Mouse (Mus musculus): ENCODE results near the gene Rgs2. TPM values are rescaled to one million over a fixed set of nuclear protein-coding genes. Genes with fewer than 3 reads are reported as not detected.

Gene Rgs2
- polyA plus RNA-seq, 1 experiment from 2014 or later = 86.1 TPM

GRCm38 (mm10) chr1:144007341-144007740, 3.4 kb upstream of the Rgs2 start:
- no peak overlapping the region for H3K27ac ChIP-seq (replicated peaks; ENCODE audit: low read depth, low read length)
- ATAC-seq (replicated peaks; ENCODE audit: insufficient number of reproducible peaks, low FRiP score, low TSS enrichment, low read depth) = no peak
- WGBS = 61% methylated on average over 6 of the region's 6 CpGs

GRCm38 (mm10) chr1:144006542-144006941, 2.6 kb upstream of the Rgs2 start:
- no peak overlapping the region for H3K4me3 ChIP-seq (ENCODE audit: low read depth, low read length)
- H3K4me1 ChIP-seq (ENCODE audit: control insufficient read depth, insufficient read depth, low read length) = no peaks in the 10 kb centered on the region; the same call in 1 of the 2 replicates
- no peaks in the 10 kb centered on the region for H3K36me3 ChIP-seq (replicated peaks; ENCODE audit: control insufficient read depth, insufficient read depth, low read depth, low read length)
- 3% methylated on average over 8 of the region's 8 CpGs for WGBS
- H3K9me3 ChIP-seq (replicated peaks; ENCODE audit: control insufficient read depth, low read length) = no peaks in the 10 kb centered on the region
- no peak overlapping the region for H3K4me2 ChIP-seq (ENCODE audit: low read depth, low read length)
- peak; percentile 76 for DNase-seq (ENCODE audit: low spot score)
- H3K27ac ChIP-seq (replicated peaks; ENCODE audit: low read depth, low read length) = no peak overlapping the region
- H3K27me3 ChIP-seq (ENCODE audit: control insufficient read depth, insufficient read depth, low read length) = no peaks in the 10 kb centered on the region
- ATAC-seq (replicated peaks; ENCODE audit: insufficient number of reproducible peaks, low FRiP score, low TSS enrichment, low read depth) = 0 out of 2 replicates have a peak, but pooled peaks have one; percentile 11
- H3K9ac ChIP-seq (replicated peaks; ENCODE audit: low read length) = peak overlapping the region; percentile 30; the same call in 1 of the 2 replicates

More at GRCm38 (mm10) chr1:144007341-144007740, 3.4 kb upstream of the Rgs2 start:
- no peaks in the 10 kb centered on the region for H3K36me3 ChIP-seq (replicated peaks; ENCODE audit: control insufficient read depth, insufficient read depth, low read depth, low read length)
- no peak for DNase-seq (ENCODE audit: low spot score)
- H3K4me3 ChIP-seq (ENCODE audit: low read depth, low read length) = no peak overlapping the region
- no peak overlapping the region for H3K9ac ChIP-seq (replicated peaks; ENCODE audit: low read length)
- H3K9me3 ChIP-seq (replicated peaks; ENCODE audit: control insufficient read depth, low read length) = no peaks in the 10 kb centered on the region
- H3K27me3 ChIP-seq (ENCODE audit: control insufficient read depth, insufficient read depth, low read length) = no peaks in the 10 kb centered on the region
- no peak overlapping the region for H3K4me2 ChIP-seq (ENCODE audit: low read depth, low read length)
- H3K4me1 ChIP-seq (ENCODE audit: control insufficient read depth, insufficient read depth, low read length) = no peaks in the 10 kb centered on the region; the same call in 1 of the 2 replicates

GRCm38 (mm10) chr1:144005648-144006047, 1.7 kb upstream of the Rgs2 start:
- H3K4me2 ChIP-seq (ENCODE audit: low read depth, low read length) = no peak overlapping the region
- no peak overlapping the region for H3K27ac ChIP-seq (replicated peaks; ENCODE audit: low read depth, low read length)
- H3K27me3 ChIP-seq (ENCODE audit: control insufficient read depth, insufficient read depth, low read length) = no peaks in the 10 kb centered on the region
- no peaks in the 10 kb centered on the region for H3K36me3 ChIP-seq (replicated peaks; ENCODE audit: control insufficient read depth, insufficient read depth, low read depth, low read length)
- H3K9ac ChIP-seq (replicated peaks; ENCODE audit: low read length) = no peak overlapping the region
- H3K4me3 ChIP-seq (ENCODE audit: low read depth, low read length) = no peak overlapping the region
- no peaks in the 10 kb centered on the region; the same call in 1 of the 2 replicates for H3K4me1 ChIP-seq (ENCODE audit: control insufficient read depth, insufficient read depth, low read length)
- no peak for ATAC-seq (replicated peaks; ENCODE audit: insufficient number of reproducible peaks, low FRiP score, low TSS enrichment, low read depth)
- no peaks in the 10 kb centered on the region for H3K9me3 ChIP-seq (replicated peaks; ENCODE audit: control insufficient read depth, low read length)
- no peak for DNase-seq (ENCODE audit: low spot score)

GRCm38 (mm10) chr1:144004741-144005140, 780 bp upstream of the Rgs2 start:
- H3K4me2 ChIP-seq (ENCODE audit: low read depth, low read length) = peak overlapping the region; percentile 76
- H3K27ac ChIP-seq (replicated peaks; ENCODE audit: low read depth, low read length) = peak overlapping the region; percentile 58; the same call in 1 of the 2 replicates
- no peaks in the 10 kb centered on the region; the same call in 1 of the 2 replicates for H3K4me1 ChIP-seq (ENCODE audit: control insufficient read depth, insufficient read depth, low read length)
- no peaks in the 10 kb centered on the region for H3K27me3 ChIP-seq (ENCODE audit: control insufficient read depth, insufficient read depth, low read length)
- H3K36me3 ChIP-seq (replicated peaks; ENCODE audit: control insufficient read depth, insufficient read depth, low read depth, low read length) = no peaks in the 10 kb centered on the region
- H3K4me3 ChIP-seq (ENCODE audit: low read depth, low read length) = peak overlapping the region; percentile 62
- H3K9me3 ChIP-seq (replicated peaks; ENCODE audit: control insufficient read depth, low read length) = no peaks in the 10 kb centered on the region
- no peak for ATAC-seq (replicated peaks; ENCODE audit: insufficient number of reproducible peaks, low FRiP score, low TSS enrichment, low read depth)
- peak; percentile 39 for DNase-seq (ENCODE audit: low spot score)
- 2% methylated on average over 9 of the region's 9 CpGs for WGBS
- peak overlapping the region; percentile 44 for H3K9ac ChIP-seq (replicated peaks; ENCODE audit: low read length)

- H3K9me3 ChIP-seq (replicated peaks; ENCODE audit: control insufficient read depth, low read length) = no peaks in the 10 kb centered on the region
- H3K4me1 ChIP-seq (ENCODE audit: control insufficient read depth, insufficient read depth, low read length) = no peaks in the 10 kb centered on the region; the same call in 1 of the 2 replicates
- no peak for ATAC-seq (replicated peaks; ENCODE audit: insufficient number of reproducible peaks, low FRiP score, low TSS enrichment, low read depth)
- no peak overlapping the region for H3K27ac ChIP-seq (replicated peaks; ENCODE audit: low read depth, low read length)
- H3K4me2 ChIP-seq (ENCODE audit: low read depth, low read length) = peak overlapping the region; percentile 76
- no peak for DNase-seq (ENCODE audit: low spot score)
- WGBS = 7% methylated on average over 10 of the region's 10 CpGs
- peak overlapping the region; percentile 68 for H3K9ac ChIP-seq (replicated peaks; ENCODE audit: low read length)
- H3K36me3 ChIP-seq (replicated peaks; ENCODE audit: control insufficient read depth, insufficient read depth, low read depth, low read length) = no peaks in the 10 kb centered on the region
- H3K4me3 ChIP-seq (ENCODE audit: low read depth, low read length) = peak overlapping the region; percentile 62
- H3K27me3 ChIP-seq (ENCODE audit: control insufficient read depth, insufficient read depth, low read length) = no peaks in the 10 kb centered on the region
Measured at GRCm38 (mm10) chr1:144003416-144003815, 545 bp downstream of the Rgs2 start.

GRCm38 (mm10) chr1:144002715-144003066, 1.3 kb downstream of the Rgs2 start:
- peak overlapping the region; percentile 62; the same call in 1 of the 2 replicates for H3K4me3 ChIP-seq (ENCODE audit: low read depth, low read length)
- DNase-seq (ENCODE audit: low spot score) (no peak), ATAC-seq (replicated peaks; ENCODE audit: insufficient number of reproducible peaks, low FRiP score, low TSS enrichment, low read depth) (no peak)
- peak overlapping the region; percentile 76 for H3K4me2 ChIP-seq (ENCODE audit: low read depth, low read length)
- no peaks in the 10 kb centered on the region for H3K27me3 ChIP-seq (ENCODE audit: control insufficient read depth, insufficient read depth, low read length)
- no peaks in the 10 kb centered on the region; the same call in 1 of the 2 replicates for H3K4me1 ChIP-seq (ENCODE audit: control insufficient read depth, insufficient read depth, low read length)
- H3K27ac ChIP-seq (replicated peaks; ENCODE audit: low read depth, low read length) = no peak overlapping the region
- no peak overlapping the region; the same call in 1 of the 2 replicates for H3K9ac ChIP-seq (replicated peaks; ENCODE audit: low read length)
- 60% methylated on average over 4 of the region's 4 CpGs for WGBS
- no peaks in the 10 kb centered on the region for H3K9me3 ChIP-seq (replicated peaks; ENCODE audit: control insufficient read depth, low read length)
- H3K36me3 ChIP-seq (replicated peaks; ENCODE audit: control insufficient read depth, insufficient read depth, low read depth, low read length) = no peaks in the 10 kb centered on the region

- WGBS = 86% methylated on average over 6 of the region's 6 CpGs
- H3K36me3 ChIP-seq (replicated peaks; ENCODE audit: control insufficient read depth, insufficient read depth, low read depth, low read length) = no peaks in the 10 kb centered on the region
- H3K27me3 ChIP-seq (ENCODE audit: control insufficient read depth, insufficient read depth, low read length) = no peaks in the 10 kb centered on the region
- H3K4me2 ChIP-seq (ENCODE audit: low read depth, low read length) = no peak overlapping the region
- no peak overlapping the region for H3K27ac ChIP-seq (replicated peaks; ENCODE audit: low read depth, low read length)
- no peaks in the 10 kb centered on the region for H3K9me3 ChIP-seq (replicated peaks; ENCODE audit: control insufficient read depth, low read length)
- no peak overlapping the region; the same call in 1 of the 2 replicates for H3K9ac ChIP-seq (replicated peaks; ENCODE audit: low read length)
- peak overlapping the region; percentile 62; the same call in 1 of the 2 replicates for H3K4me3 ChIP-seq (ENCODE audit: low read depth, low read length)
- no peak for DNase-seq (ENCODE audit: low spot score)
- H3K4me1 ChIP-seq (ENCODE audit: control insufficient read depth, insufficient read depth, low read length) = no peaks in the 10 kb centered on the region; the same call in 1 of the 2 replicates
- no peak for ATAC-seq (replicated peaks; ENCODE audit: insufficient number of reproducible peaks, low FRiP score, low TSS enrichment, low read depth)
Measured at GRCm38 (mm10) chr1:144002036-144002714, 1.8 kb downstream of the Rgs2 start.

- no peak overlapping the region for H3K4me2 ChIP-seq (ENCODE audit: low read depth, low read length)
- 94% methylated on average over 4 of the region's 4 CpGs for WGBS
- ATAC-seq (replicated peaks; ENCODE audit: insufficient number of reproducible peaks, low FRiP score, low TSS enrichment, low read depth) (no peak), DNase-seq (ENCODE audit: low spot score) (no peak)
- H3K4me1 ChIP-seq (ENCODE audit: control insufficient read depth, insufficient read depth, low read length) = no peaks in the 10 kb centered on the region; the same call in 1 of the 2 replicates
- no peak overlapping the region for H3K27ac ChIP-seq (replicated peaks; ENCODE audit: low read depth, low read length)
- H3K27me3 ChIP-seq (ENCODE audit: control insufficient read depth, insufficient read depth, low read length) = no peaks in the 10 kb centered on the region
- H3K36me3 ChIP-seq (replicated peaks; ENCODE audit: control insufficient read depth, insufficient read depth, low read depth, low read length) = no peaks in the 10 kb centered on the region
- H3K9ac ChIP-seq (replicated peaks; ENCODE audit: low read length) = no peak overlapping the region
- H3K4me3 ChIP-seq (ENCODE audit: low read depth, low read length) = no peak overlapping the region
- no peaks in the 10 kb centered on the region for H3K9me3 ChIP-seq (replicated peaks; ENCODE audit: control insufficient read depth, low read length)
Measured at GRCm38 (mm10) chr1:144000246-144000645, 3.7 kb downstream of the Rgs2 start.
